16 mouse cellular contexts compared by ENCODE assay signal in the genomic region with DNA sequence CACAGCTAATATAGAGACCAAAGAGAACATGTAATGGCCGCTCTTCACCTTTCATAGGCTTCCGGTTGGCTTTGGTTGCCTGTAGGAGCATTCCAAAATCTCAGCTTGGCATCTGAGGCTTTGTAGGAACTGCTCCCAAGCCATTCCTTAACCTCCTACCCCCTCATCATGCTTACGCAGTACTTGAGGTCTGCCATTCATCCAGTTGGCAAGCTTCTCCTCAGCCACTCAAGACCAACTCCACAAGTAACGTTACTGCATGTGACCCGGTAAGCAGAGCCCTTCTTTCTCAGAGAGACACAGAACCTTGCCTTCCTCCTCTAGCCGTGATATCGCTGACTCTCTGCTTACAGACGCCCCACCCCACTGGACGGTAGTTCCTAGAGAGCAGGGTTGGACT.
"Had no signal": no experiment of that assay in that cellular context is flagged by ENCODE, and none has a peak within 500 bp of the region (broad histone marks: within the 10 kb centered on the region; RNA-seq: fewer than 3 reads in every experiment).

No protein-coding gene starts in this region.

- DNase-seq: liver; liver, embryonic 13.5 days; liver, postnatal 0 days; right cerebral cortex, postnatal 14 days; thymus, adult 2 months; thymus, postnatal 14 days; thymus, postnatal 36 days had no signal

- H3K4me3 ChIP-seq: liver, embryonic 13.5 days; liver, embryonic 15.5 days; lung, embryonic 15.5 days; midbrain, embryonic 13.5 days; midbrain, embryonic 15.5 days; neural tube, embryonic 12.5 days; stomach, embryonic 15.5 days had no signal

- H3K4me1 ChIP-seq: liver, embryonic 13.5 days; liver, embryonic 15.5 days; lung, embryonic 15.5 days; neural tube, embryonic 12.5 days; stomach, embryonic 15.5 days had no signal

- H3K9ac ChIP-seq: liver, embryonic 13.5 days; liver, embryonic 15.5 days; liver, postnatal 0 days; lung, embryonic 15.5 days; midbrain, embryonic 13.5 days; midbrain, embryonic 15.5 days; neural tube, embryonic 12.5 days; stomach, embryonic 15.5 days had no signal

- H3K36me3 ChIP-seq: liver, embryonic 13.5 days; liver, embryonic 15.5 days; lung, embryonic 15.5 days; midbrain, embryonic 13.5 days; midbrain, embryonic 15.5 days; neural tube, embryonic 12.5 days; stomach, embryonic 15.5 days had no signal

- H3K4me2 ChIP-seq: liver, embryonic 11.5 days; liver, embryonic 13.5 days; liver, embryonic 15.5 days; lung, embryonic 15.5 days; midbrain, embryonic 11.5 days; midbrain, embryonic 13.5 days; midbrain, embryonic 15.5 days; neural tube, embryonic 12.5 days; stomach, embryonic 15.5 days had no signal

- H3K27ac ChIP-seq: liver, embryonic 13.5 days; liver, embryonic 15.5 days; lung, embryonic 15.5 days; neural tube, embryonic 12.5 days; stomach, embryonic 15.5 days; stomach, postnatal 0 days had no signal

- ATAC-seq: liver, postnatal 0 days; midbrain, embryonic 13.5 days had no signal

- H3K27me3 ChIP-seq: liver, embryonic 13.5 days; liver, embryonic 15.5 days; lung, embryonic 15.5 days; midbrain, embryonic 13.5 days; midbrain, embryonic 15.5 days; neural tube, embryonic 12.5 days; stomach, embryonic 15.5 days had no signal

- H3K9me3 ChIP-seq: liver, embryonic 13.5 days; liver, embryonic 15.5 days; lung, embryonic 15.5 days; midbrain, embryonic 13.5 days; midbrain, embryonic 15.5 days; neural tube, embryonic 12.5 days; stomach, embryonic 15.5 days had no signal
